Mouse (Mus musculus) spleen, adult 2 months (tissue): ENCODE results near the gene 2010300C02Rik. TPM values are rescaled to one million over a fixed set of nuclear protein-coding genes. Genes with fewer than 3 reads are reported as not detected.

Source experiments
- DNase-seq, 2 experiments: peaks; one replicate each; pipeline versions ENCODE4 v3.0.0 to v3.0.0-alpha.2; 2012 to 2021; ENCODE audit warnings: low spot score in 2 of 2, low read depth in 1 of 2
- H3K27ac ChIP-seq: fragments of 200-500 bp; 2 replicates; pipeline ENCODE4 v1.5.1; 2012; ENCODE audit warnings: low read length, inconsistent platforms; ENCODE audit not compliant: insufficient read depth
- H3K27me3 ChIP-seq: fragments of 200-500 bp; 2 replicates; pipeline ENCODE4 v1.6.1; 2012; ENCODE audit warnings: mild to moderate bottlenecking, moderate library complexity, low read length, inconsistent platforms; ENCODE audit not compliant: control insufficient read depth, insufficient read depth
- H3K36me3 ChIP-seq: fragments of 200-500 bp; 2 replicates; pipeline ENCODE4 v1.6.1; 2012; ENCODE audit warnings: mild to moderate bottlenecking, low read length, inconsistent platforms; ENCODE audit not compliant: control insufficient read depth, insufficient read depth
- H3K4me1 ChIP-seq: fragments of 200-500 bp; 2 replicates; pipeline ENCODE4 v1.6.1; 2011; ENCODE audit warnings: inconsistent platforms; ENCODE audit not compliant: control insufficient read depth, insufficient read depth, insufficient read length
- H3K4me3 ChIP-seq: fragments of 200-500 bp; 2 replicates; pipeline ENCODE4 v1.5.1; 2011; ENCODE audit warnings: mild to moderate bottlenecking, inconsistent platforms; ENCODE audit not compliant: insufficient read depth, insufficient read length; ENCODE audit errors: extremely low read depth
- CTCF ChIP-seq: fragments of 200-500 bp; IDR thresholded peaks from 2 replicates; pipeline ENCODE4 v1.5.1; 2011; ENCODE audit warnings: mild to moderate bottlenecking, inconsistent platforms; ENCODE audit not compliant: insufficient read depth, insufficient read length, insufficient replicate concordance; ENCODE audit errors: extremely low read depth
- POLR2A ChIP-seq: fragments of 200-500 bp; IDR thresholded peaks from 2 replicates; pipeline ENCODE4 v1.6.1; 2011; ENCODE audit warnings: low read depth, low read length, inconsistent platforms
- WGBS: fragments of 180-500 bp; shearing (Covaris S2); methylation state at CpG from one replicate; pipeline ENCODE4 v1.1.7; 2018; 5-methylcytosine and 5-hydroxymethylcytosine counted together
- polyA plus RNA-seq: library from polyadenylated mRNA; depleted of rRNA; stranded (reverse); fragments of >200 nt; gene quantifications from 2 replicates; pipeline ENCODE4 v1.2.3, GENCODE M21; 2012; rRNA removed

Gene 2010300C02Rik
- polyA plus RNA-seq, 1 experiment, result 0.96 TPM

- 87% methylated on average over 6 of the region's 6 CpGs for whole genome bisulfite sequencing
- TF ChIP-seq CTCF (no peak), POLR2A (no peak)
Observed at GRCm38 (mm10) chr1:37565396-37565795, 154.5 kb downstream of the 2010300C02Rik start.

GRCm38 (mm10) chr1:37561955-37562354 is 157.9 kb downstream of the 2010300C02Rik start:
- no peak for TF ChIP-seq POLR2A
- TF ChIP-seq CTCF, result no peak
- 15% methylated on average over 3 of the region's 3 CpGs for WGBS
- Histone ChIP-seq H3K4me3 (no peak overlapping the region), H3K36me3 (no peaks in the 10 kb centered on the region), H3K27me3 (no peaks in the 10 kb centered on the region), H3K27ac (no peak overlapping the region), H3K4me1 (peaks cover 4% of the 10 kb centered on the region)
- no peak for DNase-seq

More at GRCm38 (mm10) chr1:37565396-37565795, 154.5 kb downstream of the 2010300C02Rik start:
- H3K27ac ChIP-seq, result no peak overlapping the region
- no peaks in the 10 kb centered on the region for H3K27me3 ChIP-seq
- H3K4me3 ChIP-seq, result no peak overlapping the region
- no peaks in the 10 kb centered on the region for H3K36me3 ChIP-seq
- H3K4me1 ChIP-seq, result peaks cover 5% of the 10 kb centered on the region
- DNase-seq, result no peak

Other genes with a start within 250 kb of the 2010300C02Rik start
- 8.4 and 8.8 TPM in 2 replicates for gene Mgat4a, start 179.1 kb downstream of the 2010300C02Rik start, polyA plus RNA-seq
- 0.35 and 0.38 TPM in 2 replicates for gene Tsga10, start 146.3 kb upstream of the 2010300C02Rik start, polyA plus RNA-seq
- gene Lipt1, start 151.7 kb upstream of the 2010300C02Rik start, polyA plus RNA-seq, result 0.58 and 0.80 TPM in 2 replicates
- 5.6 TPM in 2 replicates for gene Mitd1, start 170.3 kb upstream of the 2010300C02Rik start, polyA plus RNA-seq
- 18.2 and 22.6 TPM in 2 replicates for gene Mrpl30, start 170.4 kb upstream of the 2010300C02Rik start, polyA plus RNA-seq
- gene Lyg2, start 196.4 kb upstream of the 2010300C02Rik start, polyA plus RNA-seq, result not detected in 2 replicates
- gene Lyg1, start 237.7 kb upstream of the 2010300C02Rik start, polyA plus RNA-seq, result not detected in 2 replicates